Mouse (Mus musculus) monocyte, adult 5-6 weeks (primary cell): ENCODE measurements at regions not wholly inside any gene's neighbourhood (a gene's known extent, or its start where the extent isn't known, plus 50 kb on each side); places are given as distances from the start of the nearest gene placed in this dataset.

Experiments used
- ATAC-seq: fragments of 153-309, 156-312 bp; replicated peaks from 2 replicates; pipeline ENCODE4 v1.8.0; 2017; ENCODE audit warnings: mild to moderate bottlenecking; ENCODE audit not compliant: low TSS enrichment, insufficient number of reproducible peaks, severe bottlenecking, poor library complexity, low FRiP score

GRCm38 (mm10) chr15:85670789-85671700 lies 63.7 kb upstream of the Ppara start:
- ATAC-seq, result no peak

GRCm38 (mm10) chr15:85671701-85672191 lies 63.0 kb upstream of the Ppara start:
- no peak for ATAC-seq

- no peak for ATAC-seq
Observed at GRCm38 (mm10) chr15:85672376-85672775, 62.4 kb upstream of the Ppara start.

- no peak for ATAC-seq
Observed at GRCm38 (mm10) chr15:85672931-85673330, 61.9 kb upstream of the Ppara start.

- ATAC-seq, result no peak
Observed at GRCm38 (mm10) chr15:85673506-85673905, 61.3 kb upstream of the Ppara start.

- no peak for ATAC-seq
Observed at GRCm38 (mm10) chr15:85674191-85674984, 60.4 kb upstream of the Ppara start.

- no peak for ATAC-seq
Observed at GRCm38 (mm10) chr15:85675126-85675525, 59.7 kb upstream of the Ppara start.

- no peak for ATAC-seq
Observed at GRCm38 (mm10) chr15:85675736-85676135, 59.0 kb upstream of the Ppara start.

GRCm38 (mm10) chr15:85676156-85676555 lies 58.6 kb upstream of the Ppara start:
- no peak for ATAC-seq

- no peak for ATAC-seq
Observed at GRCm38 (mm10) chr15:85676871-85677270, 57.9 kb upstream of the Ppara start.

- ATAC-seq, result no peak
Observed at GRCm38 (mm10) chr15:85677381-85677780, 57.4 kb upstream of the Ppara start.

- no peak for ATAC-seq
Observed at GRCm38 (mm10) chr15:85677855-85678254, 56.9 kb upstream of the Ppara start.

GRCm38 (mm10) chr15:85678351-85678895 lies 56.4 kb upstream of the Ppara start:
- no peak for ATAC-seq

GRCm38 (mm10) chr15:85678981-85679708 lies 55.6 kb upstream of the Ppara start:
- ATAC-seq, result no peak

GRCm38 (mm10) chr15:85679864-85680428 lies 54.8 kb upstream of the Ppara start:
- no peak for ATAC-seq

GRCm38 (mm10) chr15:85680460-85681224 lies 54.1 kb upstream of the Ppara start:
- ATAC-seq, result no peak

- no peak for ATAC-seq
Observed at GRCm38 (mm10) chr15:85682116-85682515, 52.7 kb upstream of the Ppara start.

GRCm38 (mm10) chr15:85682780-85683179 lies 52.0 kb upstream of the Ppara start:
- ATAC-seq, result no peak
